In genomic region chr2:120446373-120446772, GRCm38 (mm10) we compare ENCODE assay signal across 16 mouse cellular contexts. TPM values are rescaled to one million over a fixed set of nuclear protein-coding genes. Genes with fewer than 3 reads are reported as not detected.
DNase-seq lines count a peak whose midpoint lies in the region; ATAC-seq and TF ChIP-seq lines count a peak whose summit lies in the region.
"Had no signal": no experiment of that assay in that cellular context is flagged by ENCODE, and none has a peak within 500 bp of the region (broad histone marks: within the 10 kb centered on the region; RNA-seq: fewer than 3 reads in every experiment).

No protein-coding gene starts in this region.

- DNase-seq in heart, postnatal 36 days, result no peak
- peak; percentile 87 for DNase-seq in 416B (ENCODE audit: low read depth)
- no peak for DNase-seq in embryonic facial prominence, embryonic 10.5 days (ENCODE audit: low spot score)
- no peak for DNase-seq in ovary, postnatal 14 days (ENCODE audit: low spot score)
- DNase-seq in forebrain, postnatal 0 days, result no peak
- no peak for DNase-seq in kidney, postnatal 25 days
- DNase-seq: adrenal gland, postnatal 10 days; B cell, adult 2 months; cerebellum, adult 2 months; kidney, adult 9 months had no signal

- no peaks in the 10 kb centered on the region; the same call in 1 of the 2 replicates for H3K4me1 ChIP-seq in heart, embryonic 11.5 days (ENCODE audit: control insufficient read depth, insufficient read depth, low read length)
- no peaks in the 10 kb centered on the region for H3K4me1 ChIP-seq in embryonic facial prominence, embryonic 10.5 days
- H3K4me1 ChIP-seq in liver, embryonic 16.5 days (ENCODE audit: control insufficient read depth, low read depth, low read length), result peaks cover 14% of the 10 kb centered on the region
- no peaks in the 10 kb centered on the region for H3K4me1 ChIP-seq in forebrain, postnatal 0 days (ENCODE audit: insufficient read depth)
- H3K4me1 ChIP-seq: hindbrain, embryonic 10.5 days; limb, embryonic 13.5 days had no signal

- no peak overlapping the region for H3K4me2 ChIP-seq in heart, embryonic 11.5 days
- H3K4me2 ChIP-seq in liver, embryonic 16.5 days (ENCODE audit: low read depth, low read length), result peak overlapping the region; percentile 34; the same call in 1 of the 2 replicates
- H3K4me2 ChIP-seq in forebrain, postnatal 0 days (ENCODE audit: low read depth), result no peak overlapping the region
- H3K4me2 ChIP-seq: limb, embryonic 13.5 days had no signal

- 50% methylated on average over 10 of the region's 10 CpGs for WGBS in heart, embryonic 11.5 days (ENCODE audit: insufficient replicate concordance)
- 75% methylated on average over 10 of the region's 10 CpGs for WGBS in embryonic facial prominence, embryonic 10.5 days
- 4% methylated on average over 10 of the region's 10 CpGs for WGBS in liver, embryonic 16.5 days (ENCODE audit: insufficient replicate concordance)
- 85% methylated on average over 10 of the region's 10 CpGs for WGBS in forebrain, postnatal 0 days

- H3K27me3 ChIP-seq in heart, embryonic 11.5 days (ENCODE audit: control insufficient read depth, insufficient read depth, low read length), result no peaks in the 10 kb centered on the region
- H3K27me3 ChIP-seq in embryonic facial prominence, embryonic 10.5 days (replicated peaks; ENCODE audit: low read depth, poor library complexity, severe bottlenecking), result no peaks in the 10 kb centered on the region
- no peaks in the 10 kb centered on the region for H3K27me3 ChIP-seq in liver, embryonic 16.5 days (ENCODE audit: control insufficient read depth, insufficient read depth, low read depth, low read length)
- no peaks in the 10 kb centered on the region for H3K27me3 ChIP-seq in forebrain, postnatal 0 days (ENCODE audit: insufficient read depth, low read length)
- H3K27me3 ChIP-seq: limb, embryonic 13.5 days had no signal

- H3K27ac ChIP-seq in heart, embryonic 11.5 days (ENCODE audit: low read depth, low read length), result peak overlapping the region; percentile 22; the same call in 1 of the 2 replicates
- 0 out of 2 replicates have a peak overlapping the region, but pooled peaks have one; percentile 10 for H3K27ac ChIP-seq in embryonic facial prominence, embryonic 10.5 days (replicated peaks)
- H3K27ac ChIP-seq in liver, embryonic 16.5 days (ENCODE audit: low read length), result peak overlapping the region; percentile 31
- no peak overlapping the region for H3K27ac ChIP-seq in forebrain, postnatal 0 days (ENCODE audit: low read depth, low read length)
- H3K27ac ChIP-seq: hindbrain, embryonic 10.5 days; limb, embryonic 13.5 days; macrophage had no signal

- H3K9me3 ChIP-seq in heart, embryonic 11.5 days (replicated peaks; ENCODE audit: control insufficient read depth, low read length), result no peaks in the 10 kb centered on the region
- no peaks in the 10 kb centered on the region for H3K9me3 ChIP-seq in embryonic facial prominence, embryonic 10.5 days
- H3K9me3 ChIP-seq in liver, embryonic 16.5 days (replicated peaks; ENCODE audit: control insufficient read depth, low read length), result no peaks in the 10 kb centered on the region
- H3K9me3 ChIP-seq in forebrain, postnatal 0 days (ENCODE audit: low read length), result no peaks in the 10 kb centered on the region
- H3K9me3 ChIP-seq: hindbrain, embryonic 10.5 days; limb, embryonic 13.5 days had no signal

- 0 out of 2 replicates have a peak overlapping the region, but pooled peaks have one; percentile 22 for H3K9ac ChIP-seq in heart, embryonic 11.5 days (ENCODE audit: low read depth, low read length)
- H3K9ac ChIP-seq in liver, embryonic 16.5 days (ENCODE audit: low read depth, low read length), result no peak overlapping the region
- no peak overlapping the region for H3K9ac ChIP-seq in forebrain, postnatal 0 days
- H3K9ac ChIP-seq: limb, embryonic 13.5 days had no signal

- ATAC-seq in heart, embryonic 11.5 days (replicated peaks; ENCODE audit: insufficient number of reproducible peaks, low FRiP score, low TSS enrichment), result no peak
- peak; percentile 99 for ATAC-seq in liver, embryonic 16.5 days (ENCODE audit: low read depth)
- ATAC-seq in forebrain, postnatal 0 days, result no peak

- no peaks in the 10 kb centered on the region for H3K36me3 ChIP-seq in heart, embryonic 11.5 days (ENCODE audit: control insufficient read depth, insufficient read depth, low read length)
- no peaks in the 10 kb centered on the region for H3K36me3 ChIP-seq in embryonic facial prominence, embryonic 10.5 days (replicated peaks)
- H3K36me3 ChIP-seq in liver, embryonic 16.5 days (ENCODE audit: control insufficient read depth, insufficient read depth), result no peaks in the 10 kb centered on the region
- no peaks in the 10 kb centered on the region for H3K36me3 ChIP-seq in forebrain, postnatal 0 days (ENCODE audit: insufficient read depth)
- H3K36me3 ChIP-seq: hindbrain, embryonic 10.5 days; limb, embryonic 13.5 days had no signal

- intact Hi-C loops in heart, postnatal 36 days (cut with DNase I), result no loop called here

- no peak overlapping the region for H3K4me3 ChIP-seq in heart, embryonic 11.5 days (ENCODE audit: low read depth, low read length)
- no peak overlapping the region for H3K4me3 ChIP-seq in embryonic facial prominence, embryonic 10.5 days
- H3K4me3 ChIP-seq in liver, embryonic 16.5 days (ENCODE audit: low read depth, low read length), result no peak overlapping the region
- H3K4me3 ChIP-seq in forebrain, postnatal 0 days (ENCODE audit: low read depth, low read length), result no peak overlapping the region
- H3K4me3 ChIP-seq: hindbrain, embryonic 10.5 days; limb, embryonic 13.5 days; myocyte had no signal

- no peak for TF ChIP-seq CTCF in forebrain, postnatal 0 days (IDR thresholded peaks at IDR 0.05; ENCODE audit: low read depth)

RNA-seq across cellular contexts. Expression of gene Capn3, which starts 9.4 kb away (rescaled TPM):
- polyA plus RNA-seq in heart, embryonic 11.5 days (2014; fragmentation: Nextera tagmentation; extraction: Ambion mirVana), result 5.2 and 7.0 TPM in 2 replicates
- total RNA-seq in heart, postnatal 36 days (2021), result 1 to 10 TPM in 1 of 2 experiments, under 1 TPM in 1; 0.69 to 1.7 TPM
- polyA plus RNA-seq in embryonic facial prominence, embryonic 10.5 days (2016; fragmentation: Nextera tagmentation; extraction: Ambion mirVana), result 1.6 and 1.7 TPM in 2 replicates
- polyA plus RNA-seq in liver, embryonic 16.5 days (2015; fragmentation: Nextera tagmentation; extraction: Ambion mirVana), result 3.7 and 4.5 TPM in 2 replicates
- total RNA-seq in forebrain, postnatal 0 days (2014; rRNA removed), result 0.62 and 1.8 TPM in 2 replicates
- polyA plus RNA-seq in forebrain, postnatal 0 days (2015; fragmentation: Nextera tagmentation; extraction: Ambion mirVana), result 0.82 and 1.7 TPM in 2 replicates

RNA-seq across cellular contexts. Expression of gene Tmem87a, which starts 42.5 kb away (rescaled TPM):
- polyA plus RNA-seq in heart, embryonic 11.5 days (2014; fragmentation: Nextera tagmentation; extraction: Ambion mirVana), result 4.5 and 9.6 TPM in 2 replicates
- 10 to 100 TPM; 18.3 to 18.8 TPM for total RNA-seq in heart, postnatal 36 days (2021)
- polyA plus RNA-seq in embryonic facial prominence, embryonic 10.5 days (2016; fragmentation: Nextera tagmentation; extraction: Ambion mirVana), result 7.1 TPM in 2 replicates
- 2.7 and 3.4 TPM in 2 replicates for polyA plus RNA-seq in liver, embryonic 16.5 days (2015; fragmentation: Nextera tagmentation; extraction: Ambion mirVana)
- 35.5 and 44.5 TPM in 2 replicates for total RNA-seq in forebrain, postnatal 0 days (2014; rRNA removed)
- polyA plus RNA-seq in forebrain, postnatal 0 days (2015; fragmentation: Nextera tagmentation; extraction: Ambion mirVana), result 5.4 and 6.5 TPM in 2 replicates

RNA-seq across cellular contexts. Expression of gene Ganc, which starts 42.7 kb away (rescaled TPM):
- 7.0 and 9.0 TPM in 2 replicates for polyA plus RNA-seq in heart, embryonic 11.5 days (2014; fragmentation: Nextera tagmentation; extraction: Ambion mirVana)
- total RNA-seq in heart, postnatal 36 days (2021), result 10 to 100 TPM; 21.6 to 25.2 TPM
- 7.0 and 10.1 TPM in 2 replicates for polyA plus RNA-seq in embryonic facial prominence, embryonic 10.5 days (2016; fragmentation: Nextera tagmentation; extraction: Ambion mirVana)
- polyA plus RNA-seq in liver, embryonic 16.5 days (2015; fragmentation: Nextera tagmentation; extraction: Ambion mirVana), result 6.1 and 7.2 TPM in 2 replicates
- total RNA-seq in forebrain, postnatal 0 days (2014; rRNA removed), result 5.8 and 7.7 TPM in 2 replicates
- 5.2 and 6.9 TPM in 2 replicates for polyA plus RNA-seq in forebrain, postnatal 0 days (2015; fragmentation: Nextera tagmentation; extraction: Ambion mirVana)
